Mouse (Mus musculus): ENCODE data around the gene Efcab5. TPM values are rescaled to one million over a fixed set of nuclear protein-coding genes. Genes with fewer than 3 reads are reported as not detected.
A peak's percentile ranks its signal among the peaks of the same experiment; 100 is the strongest.
"Not testable (repeated sequence)": the region's sequence is repeated elsewhere in the genome, so short reads cannot be mapped to it uniquely, and the experiment has no call there.

The Efcab5 gene
- polyA plus RNA-seq, 1 experiment: 1.7 TPM

DNA sequence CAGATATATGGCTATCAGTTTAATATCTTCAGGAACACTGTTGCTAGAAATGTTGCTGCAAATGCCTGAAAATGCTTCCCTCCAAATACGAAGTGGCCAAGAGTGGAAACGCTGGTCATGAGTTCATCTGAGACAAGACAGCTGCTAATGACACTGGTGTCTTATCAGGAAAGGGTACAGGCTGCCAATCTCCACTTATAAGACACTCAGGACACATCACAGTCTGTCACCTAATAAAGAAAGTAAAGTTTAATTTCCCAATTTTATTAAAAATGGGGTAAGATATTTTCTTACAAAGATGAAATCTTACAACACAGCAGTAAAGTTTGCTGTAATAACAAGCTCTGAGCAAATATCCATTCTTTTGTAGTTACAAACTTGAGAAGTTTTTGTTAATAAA is 99.6 kb downstream of the Efcab5 start:
- WGBS: 78% methylated on average over 2 of the region's 2 CpGs
- DNase-seq: no peak
- H3K27me3 ChIP-seq (ENCODE audit: control insufficient read depth, insufficient read depth, low read length): no peaks in the 10 kb centered on the region
- TF ChIP-seq POLR2A (IDR thresholded peaks at IDR 0.05; ENCODE audit: borderline replicate concordance, insufficient read depth, low read length) (no peak), CTCF (IDR thresholded peaks at IDR 0.05; ENCODE audit: borderline replicate concordance, insufficient read depth, low read depth, low read length) (no peak)
- no peak overlapping the region for H3K4me3 ChIP-seq (replicated peaks; ENCODE audit: insufficient read depth, low read depth, low read length)
- no peak overlapping the region for H3K27ac ChIP-seq (ENCODE audit: insufficient read depth, low read length)
- H3K4me1 ChIP-seq (ENCODE audit: control insufficient read depth, insufficient read depth, low read length): no peaks in the 10 kb centered on the region

DNA sequence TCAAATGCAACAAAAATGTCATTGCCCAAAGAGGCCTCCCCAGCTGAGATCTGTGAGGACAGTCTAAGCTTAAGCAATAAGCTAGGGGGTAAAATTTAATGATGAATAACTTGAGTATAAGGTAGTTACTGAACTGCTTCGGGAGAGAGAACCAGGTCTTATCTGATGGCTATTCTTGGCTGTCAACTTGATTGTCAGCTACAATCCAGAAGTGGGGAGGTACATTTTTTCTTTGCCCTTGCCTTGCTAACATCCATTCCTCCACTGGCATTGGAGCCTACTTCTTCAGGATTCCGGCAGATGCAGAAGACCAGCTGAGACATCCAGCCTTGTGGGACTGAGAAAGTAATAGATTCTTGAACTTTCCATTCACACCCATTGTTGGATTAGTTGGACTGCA is 101.8 kb downstream of the Efcab5 start:
- H3K27me3 ChIP-seq (ENCODE audit: control insufficient read depth, insufficient read depth, low read length): no peaks in the 10 kb centered on the region
- no peak for DNase-seq
- no peak for TF ChIP-seq POLR2A (IDR thresholded peaks at IDR 0.05; ENCODE audit: borderline replicate concordance, insufficient read depth, low read length)
- no peak for TF ChIP-seq CTCF (IDR thresholded peaks at IDR 0.05; ENCODE audit: borderline replicate concordance, insufficient read depth, low read depth, low read length)
- no peaks in the 10 kb centered on the region for H3K4me1 ChIP-seq (ENCODE audit: control insufficient read depth, insufficient read depth, low read length)
- no peak overlapping the region for H3K4me3 ChIP-seq (replicated peaks; ENCODE audit: insufficient read depth, low read depth, low read length)
- WGBS: 84% methylated on average over 2 of the region's 2 CpGs
- no peak overlapping the region for H3K27ac ChIP-seq (ENCODE audit: insufficient read depth, low read length)

DNA sequence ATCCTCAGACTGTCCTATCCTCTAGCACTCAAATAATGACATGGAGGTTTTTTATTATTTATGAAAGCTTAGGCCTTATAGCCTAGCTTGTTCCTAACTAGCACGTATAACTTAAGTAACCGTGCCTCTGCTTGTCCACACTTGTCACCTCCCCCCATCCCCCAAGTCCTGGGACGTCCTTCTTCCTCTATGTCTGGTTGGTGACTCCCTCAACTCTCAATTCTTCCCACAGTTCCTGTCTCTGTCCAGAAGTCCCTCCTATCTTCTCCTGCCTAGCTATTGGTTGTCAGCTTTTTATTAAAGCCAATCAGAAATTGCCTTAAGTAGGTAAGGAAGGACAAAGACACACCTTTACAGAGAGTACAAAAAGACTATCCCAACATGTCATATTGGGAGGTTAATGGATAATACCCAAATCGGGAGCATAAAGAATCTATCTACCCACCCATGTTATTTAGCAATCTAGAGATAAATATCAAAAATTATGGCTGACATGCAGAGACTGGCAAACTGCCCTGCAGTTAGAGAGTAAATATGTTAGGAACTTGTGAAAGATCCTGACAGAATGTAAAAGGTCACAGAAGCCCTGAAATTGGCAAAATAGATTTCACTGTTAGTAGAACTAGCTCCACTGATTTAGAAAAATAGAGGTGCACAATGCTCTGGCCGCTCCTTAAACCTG is 104.6 kb downstream of the Efcab5 start:
- 56% methylated on average over 5 of the region's 5 CpGs for WGBS
- DNase-seq: no peak
- TF ChIP-seq CTCF (IDR thresholded peaks at IDR 0.05; ENCODE audit: borderline replicate concordance, insufficient read depth, low read depth, low read length) (no peak), POLR2A (IDR thresholded peaks at IDR 0.05; ENCODE audit: borderline replicate concordance, insufficient read depth, low read length) (no peak)
- no peaks in the 10 kb centered on the region for H3K27me3 ChIP-seq (ENCODE audit: control insufficient read depth, insufficient read depth, low read length)
- H3K4me3 ChIP-seq (replicated peaks; ENCODE audit: insufficient read depth, low read depth, low read length): no peak overlapping the region
- no peak overlapping the region for H3K27ac ChIP-seq (ENCODE audit: insufficient read depth, low read length)
- H3K4me1 ChIP-seq (ENCODE audit: control insufficient read depth, insufficient read depth, low read length): no peaks in the 10 kb centered on the region

DNA sequence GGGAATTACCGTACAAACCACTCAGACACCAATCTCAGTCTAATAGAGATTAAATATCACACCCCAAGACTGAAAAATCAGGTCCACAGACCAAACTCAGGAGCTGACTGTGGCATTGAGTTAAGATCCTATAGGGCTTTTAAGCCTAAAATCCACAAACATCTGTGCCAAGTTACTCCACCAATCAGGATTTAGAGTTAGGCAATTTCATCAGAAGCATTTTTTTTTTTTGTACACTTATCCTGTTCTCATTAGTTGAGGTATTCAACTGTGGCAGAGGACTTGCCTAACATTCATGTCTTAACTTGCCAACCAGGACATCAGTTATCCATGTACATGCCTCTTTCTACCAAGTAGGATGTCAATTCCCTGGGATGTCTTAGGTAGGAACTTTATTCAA is 109.4 kb downstream of the Efcab5 start:
- Histone ChIP-seq H3K27me3 (ENCODE audit: control insufficient read depth, insufficient read depth, low read length) (no peaks in the 10 kb centered on the region), H3K27ac (ENCODE audit: insufficient read depth, low read length) (no peak overlapping the region), H3K4me1 (ENCODE audit: control insufficient read depth, insufficient read depth, low read length) (no peaks in the 10 kb centered on the region), H3K4me3 (replicated peaks; ENCODE audit: insufficient read depth, low read depth, low read length) (no peak overlapping the region)
- DNase-seq: no peak
- no peak for TF ChIP-seq POLR2A (IDR thresholded peaks at IDR 0.05; ENCODE audit: borderline replicate concordance, insufficient read depth, low read length)
- no peak for TF ChIP-seq CTCF (IDR thresholded peaks at IDR 0.05; ENCODE audit: borderline replicate concordance, insufficient read depth, low read depth, low read length)
- 100% methylated on average over 1 of the region's 1 CpGs for WGBS

DNA sequence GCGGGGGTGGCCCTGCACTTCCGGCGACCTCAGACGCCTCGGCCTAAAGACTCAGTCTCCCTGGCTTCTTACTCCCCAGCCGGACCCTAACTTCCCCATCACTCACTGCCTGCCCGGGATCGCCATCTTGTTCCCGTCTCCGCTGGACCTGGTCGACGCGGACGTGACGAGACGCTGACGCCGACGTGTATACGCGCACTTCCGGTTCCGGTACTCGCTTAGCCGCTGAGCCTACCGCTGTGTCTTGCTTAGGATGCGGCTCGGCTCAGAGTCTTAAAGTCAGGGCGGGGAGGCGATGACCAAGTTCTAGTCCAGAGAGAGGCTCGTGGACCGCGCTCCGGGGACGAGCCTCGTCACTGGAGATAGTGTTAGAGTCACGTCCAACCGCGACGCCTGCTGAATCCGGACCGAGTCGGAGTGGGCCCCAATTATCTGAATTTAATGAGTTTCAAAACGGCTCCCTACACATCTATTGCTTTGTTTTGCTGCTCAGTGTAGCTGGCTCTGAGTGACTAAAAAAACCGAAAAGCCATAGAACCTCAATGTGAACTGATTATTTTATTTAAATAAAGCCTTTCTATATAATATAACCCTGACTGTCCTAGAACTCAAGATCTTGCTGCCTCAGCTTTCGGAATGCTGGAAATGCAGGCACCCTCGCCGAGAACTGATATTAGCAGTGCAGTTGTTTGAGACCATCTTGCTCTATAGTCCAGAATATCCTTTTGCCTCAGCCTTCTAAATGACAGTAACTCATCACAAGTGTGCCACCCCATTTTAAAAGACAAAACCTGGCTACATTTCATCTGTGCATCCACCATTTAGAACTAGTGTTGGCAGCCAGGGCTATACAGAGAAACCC is 110.3 kb downstream of the Efcab5 start, which contains the start of gene Nsrp1:
Gene Nsrp1, minus strand, starts transcription at position 163 of the 862 bp plus-strand sequence.
- Histone ChIP-seq H3K4me1 (ENCODE audit: control insufficient read depth, insufficient read depth, low read length) (no peaks in the 10 kb centered on the region), H3K27ac (ENCODE audit: insufficient read depth, low read length) (peak within 1 kb of the TSS; percentile 83), H3K27me3 (ENCODE audit: control insufficient read depth, insufficient read depth, low read length) (no peaks in the 10 kb centered on the region), H3K4me3 (replicated peaks; ENCODE audit: insufficient read depth, low read depth, low read length) (peak within 1 kb of the TSS; percentile 82)
- peak; percentile 93 for DNase-seq
- WGBS: 4% methylated on average over 48 of the region's 48 CpGs
- TF ChIP-seq CTCF (IDR thresholded peaks at IDR 0.05; ENCODE audit: borderline replicate concordance, insufficient read depth, low read depth, low read length) (no peak), POLR2A (IDR thresholded peaks at IDR 0.05; ENCODE audit: borderline replicate concordance, insufficient read depth, low read length) (peak; percentile 98)

DNA sequence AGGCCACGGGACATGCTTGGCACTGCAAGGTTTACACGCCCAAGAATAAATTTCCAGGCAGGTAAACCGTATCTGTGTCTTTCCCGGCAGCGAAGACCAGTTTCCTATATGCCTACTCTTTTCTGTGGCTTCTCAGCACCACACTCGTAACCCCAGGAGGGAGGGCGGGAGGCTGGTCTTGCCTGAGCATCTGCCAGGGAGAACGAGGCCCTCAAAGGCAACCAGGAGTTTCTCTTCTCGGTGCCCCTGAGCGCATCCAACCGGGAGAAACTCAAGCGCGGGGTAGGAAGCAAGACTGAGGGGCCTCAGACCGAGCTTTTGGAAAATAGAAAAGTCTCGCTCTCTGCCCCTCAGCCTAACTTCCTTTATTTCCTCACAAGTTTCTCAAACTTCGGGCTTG is 111.0 kb downstream of the Efcab5 start:
- peak overlapping the region; percentile 82 for H3K4me3 ChIP-seq (replicated peaks; ENCODE audit: insufficient read depth, low read depth, low read length)
- peak overlapping the region; percentile 27; the same call in 1 of the 2 replicates for H3K27ac ChIP-seq (ENCODE audit: insufficient read depth, low read length)
- DNase-seq: peak; percentile 38 to 45
- H3K4me1 ChIP-seq (ENCODE audit: control insufficient read depth, insufficient read depth, low read length): no peaks in the 10 kb centered on the region
- WGBS: 2% methylated on average over 16 of the region's 16 CpGs
- TF ChIP-seq POLR2A (IDR thresholded peaks at IDR 0.05; ENCODE audit: borderline replicate concordance, insufficient read depth, low read length) (no peak), CTCF (IDR thresholded peaks at IDR 0.05; ENCODE audit: borderline replicate concordance, insufficient read depth, low read depth, low read length) (no peak)
- no peaks in the 10 kb centered on the region for H3K27me3 ChIP-seq (ENCODE audit: control insufficient read depth, insufficient read depth, low read length)

DNA sequence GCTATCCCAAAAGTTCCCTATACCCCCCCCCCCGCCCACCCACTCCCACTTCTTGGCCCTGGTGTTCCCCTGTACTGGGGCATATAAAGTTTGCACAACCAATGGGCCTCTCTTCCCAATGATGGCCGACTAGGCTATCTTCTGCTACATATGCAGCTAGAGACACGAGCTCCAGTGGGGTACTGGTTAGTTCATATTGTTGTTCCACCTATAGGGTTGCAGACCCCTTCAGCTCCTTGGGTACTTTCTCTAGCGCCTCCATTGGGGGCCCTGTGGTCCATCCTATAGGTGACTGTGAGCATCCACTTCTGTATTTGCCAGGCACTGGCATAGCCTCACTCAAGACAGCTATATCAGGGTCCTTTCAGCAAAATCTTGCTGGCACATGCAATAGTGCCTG is 111.4 kb downstream of the Efcab5 start:
- not testable (repeated sequence) for H3K27me3 ChIP-seq (ENCODE audit: control insufficient read depth, insufficient read depth, low read length); DNase-seq; H3K4me1 ChIP-seq (ENCODE audit: control insufficient read depth, insufficient read depth, low read length); H3K27ac ChIP-seq (ENCODE audit: insufficient read depth, low read length)
- 42% methylated on average over 4 of the region's 4 CpGs for WGBS
- H3K4me3 ChIP-seq (replicated peaks; ENCODE audit: insufficient read depth, low read depth, low read length): peak overlapping the region; percentile 82

DNA sequence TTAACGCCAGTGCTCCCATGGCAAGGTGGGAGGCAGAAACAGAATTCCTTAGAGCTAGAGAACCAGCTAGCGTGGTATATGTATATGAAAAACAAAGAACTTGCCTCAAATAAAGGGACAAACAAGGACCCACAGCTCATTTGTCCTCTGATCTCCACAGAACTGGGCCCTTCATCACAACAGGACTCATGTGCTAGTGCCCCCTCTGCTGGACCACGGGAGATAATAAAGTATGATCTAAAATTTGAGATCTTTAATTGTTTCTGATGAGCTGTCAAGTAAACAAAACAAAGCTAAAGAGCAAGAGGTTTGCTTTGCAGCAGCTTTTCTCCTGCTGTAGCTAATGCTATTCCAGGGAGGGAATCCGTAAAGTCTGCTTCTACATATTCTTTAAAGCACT is 118.0 kb downstream of the Efcab5 start:
- TF ChIP-seq POLR2A (IDR thresholded peaks at IDR 0.05; ENCODE audit: borderline replicate concordance, insufficient read depth, low read length) (no peak), CTCF (IDR thresholded peaks at IDR 0.05; ENCODE audit: borderline replicate concordance, insufficient read depth, low read depth, low read length) (peak; percentile 26; the same call in 1 of the 2 replicates)
- DNase-seq: peak in 1 of 2 experiments; percentile 14
- H3K4me3 ChIP-seq (replicated peaks; ENCODE audit: insufficient read depth, low read depth, low read length): no peak overlapping the region
- no peak overlapping the region for H3K27ac ChIP-seq (ENCODE audit: insufficient read depth, low read length)
- no peaks in the 10 kb centered on the region for H3K27me3 ChIP-seq (ENCODE audit: control insufficient read depth, insufficient read depth, low read length)
- WGBS: 66% methylated on average over 4 of the region's 4 CpGs
- H3K4me1 ChIP-seq (ENCODE audit: control insufficient read depth, insufficient read depth, low read length): no peaks in the 10 kb centered on the region
